Comparison of ENCODE assay signal across 8 mouse cellular contexts in the genomic region with DNA sequence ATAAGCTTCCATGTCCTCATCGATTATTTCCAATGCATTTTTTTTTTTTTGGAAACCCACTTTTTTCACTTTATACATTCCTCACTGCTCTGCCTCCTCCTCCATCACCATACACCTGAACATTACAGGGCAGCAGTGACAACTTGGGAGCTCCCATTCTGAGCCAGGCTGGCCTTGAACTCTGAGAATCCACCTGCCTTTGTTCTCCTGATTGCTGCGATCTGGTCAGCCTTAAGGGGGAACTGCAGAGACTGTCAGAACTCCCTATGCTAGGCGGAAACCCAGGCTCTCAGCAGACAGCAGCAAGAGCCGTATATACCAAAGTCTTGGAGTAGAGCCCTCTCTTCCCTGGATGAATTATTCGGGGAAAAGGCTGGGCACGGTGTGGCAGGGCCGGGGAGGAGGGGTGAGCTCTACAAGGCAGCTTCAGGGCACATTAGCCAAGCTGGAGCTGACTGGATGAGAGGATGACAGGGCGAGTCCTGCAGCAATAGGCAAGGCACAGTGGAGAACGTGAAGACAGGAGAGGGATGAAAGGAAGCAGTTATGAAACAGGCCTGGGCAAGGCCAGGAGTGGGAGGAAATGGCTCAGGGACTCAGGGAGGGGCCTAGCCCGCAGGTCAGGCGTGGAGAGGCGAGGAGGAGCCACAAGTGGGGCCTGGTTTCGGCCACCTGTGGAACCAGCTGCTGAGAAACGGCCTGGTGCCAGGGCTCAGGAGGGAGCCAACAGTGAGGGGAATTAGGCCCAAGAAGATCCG.
A peak's percentile ranks its signal among the peaks of the same experiment; 100 is the strongest.
DNase-seq lines count a peak whose midpoint lies in the region; ATAC-seq and TF ChIP-seq lines count a peak whose summit lies in the region.

No protein-coding gene starts in this region.

- TF ChIP-seq CTCF in heart, postnatal 0 days (IDR thresholded peaks at IDR 0.05; ENCODE audit: low read depth): no peak

- ATAC-seq in neural tube, embryonic 12.5 days (ENCODE audit: low FRiP score, low read depth): no peak
- ATAC-seq in neural tube, embryonic 15.5 days (ENCODE audit: low FRiP score): no peak; the same call in 1 of the 2 replicates
- peak; percentile 63 for ATAC-seq in embryonic facial prominence, embryonic 13.5 days (ENCODE audit: insufficient number of reproducible peaks, insufficient read depth, low FRiP score, low TSS enrichment, low read depth)
- ATAC-seq in heart, postnatal 0 days (ENCODE audit: insufficient read depth, low read depth): peak; percentile 61; the same call in 1 of the 2 replicates
- ATAC-seq in limb, embryonic 12.5 days (ENCODE audit: insufficient number of reproducible peaks, insufficient read depth, low FRiP score, low TSS enrichment, low read depth): peak; percentile 43; the same call in 1 of the 2 replicates

- peaks cover 34% of the 10 kb centered on the region for H3K4me1 ChIP-seq in neural tube, embryonic 12.5 days
- peaks cover 22% of the 10 kb centered on the region for H3K4me1 ChIP-seq in neural tube, embryonic 15.5 days
- H3K4me1 ChIP-seq in embryonic facial prominence, embryonic 13.5 days: peaks cover 39% of the 10 kb centered on the region
- H3K4me1 ChIP-seq in heart, postnatal 0 days (ENCODE audit: control insufficient read depth, insufficient read depth): peaks cover 51% of the 10 kb centered on the region
- H3K4me1 ChIP-seq in limb, embryonic 12.5 days (replicated peaks): peaks cover 51% of the 10 kb centered on the region

- 0 out of 2 replicates have a peak overlapping the region, but pooled peaks have one; percentile 2 for H3K9ac ChIP-seq in neural tube, embryonic 12.5 days
- H3K9ac ChIP-seq in neural tube, embryonic 15.5 days (replicated peaks): no peak overlapping the region
- H3K9ac ChIP-seq in embryonic facial prominence, embryonic 13.5 days: no peak overlapping the region
- H3K9ac ChIP-seq in heart, postnatal 0 days (replicated peaks; ENCODE audit: low read depth, low read length): no peak overlapping the region
- H3K9ac ChIP-seq in limb, embryonic 12.5 days (replicated peaks): peak overlapping the region; percentile 40; the same call in 1 of the 2 replicates

- no peak overlapping the region for H3K4me2 ChIP-seq in neural tube, embryonic 12.5 days (replicated peaks)
- no peak overlapping the region for H3K4me2 ChIP-seq in neural tube, embryonic 15.5 days
- peak overlapping the region; percentile 24; the same call in 1 of the 2 replicates for H3K4me2 ChIP-seq in embryonic facial prominence, embryonic 13.5 days
- peak overlapping the region; percentile 3; the same call in 1 of the 2 replicates for H3K4me2 ChIP-seq in heart, postnatal 0 days (ENCODE audit: low read depth, low read length)
- H3K4me2 ChIP-seq in limb, embryonic 12.5 days: no peak overlapping the region

- H3K4me3 ChIP-seq in neural tube, embryonic 12.5 days: no peak overlapping the region
- no peak overlapping the region for H3K4me3 ChIP-seq in neural tube, embryonic 15.5 days (replicated peaks)
- H3K4me3 ChIP-seq in embryonic facial prominence, embryonic 13.5 days: no peak overlapping the region
- H3K4me3 ChIP-seq in heart, postnatal 0 days (ENCODE audit: low read depth, low read length): no peak overlapping the region
- no peak overlapping the region for H3K4me3 ChIP-seq in limb, embryonic 12.5 days (replicated peaks)

- 48% methylated on average over 15 of the region's 15 CpGs for whole genome bisulfite sequencing in neural tube, embryonic 12.5 days
- WGBS in neural tube, embryonic 15.5 days: 55% methylated on average over 15 of the region's 15 CpGs
- 43% methylated on average over 15 of the region's 15 CpGs for WGBS in embryonic facial prominence, embryonic 13.5 days
- WGBS in heart, postnatal 0 days: 42% methylated on average over 15 of the region's 15 CpGs
- WGBS in limb, embryonic 12.5 days: 39% methylated on average over 15 of the region's 15 CpGs

- no peaks in the 10 kb centered on the region for H3K36me3 ChIP-seq in neural tube, embryonic 12.5 days
- H3K36me3 ChIP-seq in neural tube, embryonic 15.5 days: no peaks in the 10 kb centered on the region
- H3K36me3 ChIP-seq in embryonic facial prominence, embryonic 13.5 days: no peaks in the 10 kb centered on the region
- no peaks in the 10 kb centered on the region for H3K36me3 ChIP-seq in heart, postnatal 0 days (replicated peaks; ENCODE audit: control insufficient read depth, insufficient read depth, low read length)
- no peaks in the 10 kb centered on the region for H3K36me3 ChIP-seq in limb, embryonic 12.5 days

- no peaks in the 10 kb centered on the region for H3K9me3 ChIP-seq in neural tube, embryonic 12.5 days
- no peaks in the 10 kb centered on the region for H3K9me3 ChIP-seq in neural tube, embryonic 15.5 days (replicated peaks)
- H3K9me3 ChIP-seq in embryonic facial prominence, embryonic 13.5 days: no peaks in the 10 kb centered on the region
- H3K9me3 ChIP-seq in heart, postnatal 0 days (replicated peaks; ENCODE audit: control insufficient read depth, low read length): no peaks in the 10 kb centered on the region
- no peaks in the 10 kb centered on the region for H3K9me3 ChIP-seq in limb, embryonic 12.5 days

- H3K27me3 ChIP-seq in neural tube, embryonic 12.5 days (replicated peaks): no peaks in the 10 kb centered on the region
- no peaks in the 10 kb centered on the region for H3K27me3 ChIP-seq in neural tube, embryonic 15.5 days (replicated peaks)
- H3K27me3 ChIP-seq in embryonic facial prominence, embryonic 13.5 days: no peaks in the 10 kb centered on the region
- no peaks in the 10 kb centered on the region for H3K27me3 ChIP-seq in heart, postnatal 0 days (ENCODE audit: control insufficient read depth, insufficient read depth, low read length)
- H3K27me3 ChIP-seq in limb, embryonic 12.5 days: no peaks in the 10 kb centered on the region

- TF ChIP-seq EP300 in heart, postnatal 0 days (IDR thresholded peaks at IDR 0.05; ENCODE audit: low read depth): no peak

- H3K27ac ChIP-seq in neural tube, embryonic 12.5 days: no peak overlapping the region
- no peak overlapping the region for H3K27ac ChIP-seq in neural tube, embryonic 15.5 days (replicated peaks)
- H3K27ac ChIP-seq in embryonic facial prominence, embryonic 13.5 days: peak overlapping the region; percentile 29
- H3K27ac ChIP-seq in heart, postnatal 0 days (ENCODE audit: low read depth): peak overlapping the region; percentile 18
- H3K27ac ChIP-seq in limb, embryonic 12.5 days: peak overlapping the region; percentile 1; the same call in 1 of the 2 replicates

- DNase-seq in heart, postnatal 0 days (ENCODE audit: low spot score): peak; percentile 45
- DNase-seq in ovary, postnatal 36 days (ENCODE audit: low spot score): peak; percentile 62
- no peak for DNase-seq in cerebellum, adult 11-12 months
- DNase-seq in thymus, postnatal 10 days (ENCODE audit: low spot score in 2 of 2): no peak

Comparison
In these comparisons a context has a peak if more than half of its experiments do, and no peak if none do; other contexts are left out.
1. H3K9ac ChIP-seq: peak in neural tube, embryonic 12.5 days (single experiment) and limb, embryonic 12.5 days (single experiment); none in neural tube, embryonic 15.5 days (single experiment), embryonic facial prominence, embryonic 13.5 days (single experiment) and heart, postnatal 0 days (single experiment).
2. ATAC-seq: peak in embryonic facial prominence, embryonic 13.5 days (single experiment), heart, postnatal 0 days (single experiment) and limb, embryonic 12.5 days (single experiment); none in neural tube, embryonic 12.5 days (single experiment) and neural tube, embryonic 15.5 days (single experiment).
3. H3K27ac ChIP-seq: peak in embryonic facial prominence, embryonic 13.5 days (single experiment), heart, postnatal 0 days (single experiment) and limb, embryonic 12.5 days (single experiment); none in neural tube, embryonic 12.5 days (single experiment) and neural tube, embryonic 15.5 days (single experiment).
4. H3K4me2 ChIP-seq: peak in embryonic facial prominence, embryonic 13.5 days (single experiment) and heart, postnatal 0 days (single experiment); none in neural tube, embryonic 12.5 days (single experiment), neural tube, embryonic 15.5 days (single experiment) and limb, embryonic 12.5 days (single experiment).
5. DNase-seq: peak in heart, postnatal 0 days (single experiment) and ovary, postnatal 36 days (single experiment); none in cerebellum, adult 11-12 months (single experiment) and thymus, postnatal 10 days (0 of 2).